Mouse (Mus musculus): Measurements from ENCODE around the gene Mmadhc.

Gene Mmadhc

DNA sequence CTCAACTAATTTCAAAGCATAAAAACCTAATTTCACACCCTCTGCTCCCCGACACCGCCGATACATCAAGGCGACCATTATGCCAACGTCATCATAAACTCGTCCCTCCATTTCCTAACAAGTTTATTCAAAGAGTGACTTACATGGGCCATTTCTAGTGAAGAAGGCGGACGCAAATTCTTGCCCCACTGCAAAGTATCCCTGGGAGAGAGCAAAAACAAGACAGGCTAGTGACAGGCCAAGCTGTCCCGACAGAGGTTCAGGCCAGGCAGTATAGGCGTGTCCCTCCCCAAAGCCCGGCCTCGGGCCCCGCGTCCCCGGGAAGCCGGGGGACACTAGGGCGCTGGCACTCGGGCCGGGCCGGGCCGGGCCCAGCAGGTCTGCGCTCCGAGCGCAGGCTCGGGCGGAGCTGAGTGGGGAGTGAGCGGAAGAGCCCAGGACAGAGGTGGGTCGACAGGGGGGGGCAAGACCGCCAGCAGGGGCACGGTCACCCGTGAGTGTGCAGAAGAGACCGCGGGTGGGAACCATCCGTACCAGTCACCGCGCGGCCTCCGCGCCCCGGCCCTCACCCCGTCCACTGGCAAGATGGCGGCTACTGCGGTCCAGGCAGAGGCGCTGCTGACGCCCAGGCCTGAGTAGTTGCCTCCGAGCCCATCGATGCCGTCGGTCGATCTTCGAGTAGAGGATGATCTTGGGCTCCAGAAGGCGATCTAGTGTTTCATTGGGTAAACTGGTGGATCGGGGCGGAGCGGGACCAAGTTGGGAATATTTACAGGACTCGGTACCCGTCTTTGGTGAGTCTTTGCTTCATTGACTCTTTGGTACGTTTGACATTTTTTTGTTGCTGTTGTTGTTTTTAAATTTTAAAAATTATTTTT lies at the start of gene Mmadhc:
Mmadhc (minus strand) TSS at position 693 of the 878 bp plus-strand sequence.
- peak; percentile 94 to 97 for DNase-seq (ENCODE audit: inconsistent age in 2 of 2, low spot score in 1 of 2)

DNA sequence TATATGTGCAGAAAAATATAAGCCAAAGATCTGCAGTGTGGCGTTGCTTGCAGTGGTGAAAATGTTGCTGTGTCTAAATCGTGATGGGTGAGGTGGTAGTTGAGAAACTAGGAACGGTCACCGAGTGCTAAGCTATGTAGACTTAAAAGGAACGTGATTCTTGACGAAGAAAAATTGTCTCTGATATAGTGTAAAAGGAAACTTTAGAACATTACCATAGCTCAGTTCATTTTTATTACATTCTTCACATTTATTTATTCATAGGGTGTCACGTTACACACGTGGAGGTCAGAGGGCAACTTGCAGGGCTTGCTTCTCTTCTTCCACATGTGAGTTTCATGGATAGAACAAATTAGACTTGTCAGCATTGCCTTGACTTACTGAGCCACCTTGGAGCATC lies 47.0 kb upstream of the Mmadhc start:
- DNase-seq (ENCODE audit: inconsistent age in 2 of 2, low spot score in 1 of 2), result no peak

DNA sequence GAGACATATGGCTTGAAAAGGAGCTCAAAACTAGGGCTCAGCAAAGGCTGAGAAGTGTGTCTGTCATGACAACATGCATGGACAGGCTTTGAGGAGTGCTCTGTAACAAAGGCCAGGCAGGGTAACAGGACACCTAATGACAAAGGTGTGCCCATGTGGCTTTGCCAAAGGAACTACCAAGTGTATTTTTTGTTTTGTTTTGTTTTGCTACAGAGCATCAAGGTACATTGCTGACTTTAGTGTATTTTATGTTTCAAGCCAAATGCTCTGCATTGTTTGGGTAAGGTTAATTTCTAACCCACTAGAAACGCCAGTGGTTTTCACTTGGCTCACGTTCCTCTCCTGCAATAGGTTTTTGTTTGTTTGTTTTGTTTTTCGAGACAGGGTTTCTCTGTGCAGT lies 42.5 kb upstream of the Mmadhc start:
- DNase-seq (ENCODE audit: inconsistent age in 2 of 2, low spot score in 1 of 2), result no peak

DNA sequence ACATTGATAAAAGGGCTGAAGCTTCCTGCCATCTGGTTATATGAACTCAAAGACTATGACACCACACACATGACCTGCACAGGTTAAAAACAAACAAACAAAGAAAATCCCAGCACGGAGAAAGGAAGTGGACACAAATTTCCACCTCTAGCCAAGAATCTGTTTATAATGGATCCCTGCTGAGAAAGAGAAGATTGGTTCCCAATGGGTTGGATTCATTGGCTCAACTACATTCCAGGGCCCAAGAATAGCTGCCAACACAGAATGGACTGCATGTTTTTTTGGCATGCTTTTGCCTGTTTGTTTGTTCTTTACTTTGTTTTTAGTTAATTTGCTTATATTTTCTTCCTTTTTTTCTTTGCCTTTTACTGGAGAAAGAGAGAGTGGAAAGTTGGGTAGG lies 41.0 kb upstream of the Mmadhc start:
- DNase-seq (ENCODE audit: inconsistent age in 2 of 2, low spot score in 1 of 2), result no peak

DNA sequence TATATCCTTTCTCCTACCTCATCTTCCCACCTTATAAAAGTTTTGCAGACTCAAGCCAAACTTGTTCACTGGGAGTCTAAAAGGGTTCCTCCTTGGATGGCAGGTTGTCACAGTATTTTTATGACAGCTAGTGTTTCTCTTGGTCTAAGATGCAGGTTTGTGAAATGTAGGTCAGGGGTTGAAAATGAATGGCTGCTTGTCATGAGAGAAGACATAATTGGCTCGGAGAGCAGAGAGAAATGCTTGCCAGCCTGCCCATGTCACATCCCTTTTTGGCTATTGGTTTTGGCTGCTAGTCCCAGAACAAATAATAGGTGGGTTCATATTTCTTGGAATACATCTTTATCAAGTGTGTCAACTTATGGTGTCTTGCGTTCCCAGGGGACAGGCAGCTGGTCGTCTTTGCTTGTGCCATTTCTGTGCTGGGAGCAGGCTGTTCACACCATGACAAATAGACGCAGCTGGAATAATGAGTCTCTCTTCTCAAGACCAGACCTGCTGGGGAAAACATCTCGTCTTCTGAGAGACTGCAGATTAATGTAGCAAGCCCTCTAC lies 35.2 kb upstream of the Mmadhc start:
- peak in 1 of 2 experiments; percentile 27 for DNase-seq (ENCODE audit: inconsistent age in 2 of 2, low spot score in 1 of 2)

DNA sequence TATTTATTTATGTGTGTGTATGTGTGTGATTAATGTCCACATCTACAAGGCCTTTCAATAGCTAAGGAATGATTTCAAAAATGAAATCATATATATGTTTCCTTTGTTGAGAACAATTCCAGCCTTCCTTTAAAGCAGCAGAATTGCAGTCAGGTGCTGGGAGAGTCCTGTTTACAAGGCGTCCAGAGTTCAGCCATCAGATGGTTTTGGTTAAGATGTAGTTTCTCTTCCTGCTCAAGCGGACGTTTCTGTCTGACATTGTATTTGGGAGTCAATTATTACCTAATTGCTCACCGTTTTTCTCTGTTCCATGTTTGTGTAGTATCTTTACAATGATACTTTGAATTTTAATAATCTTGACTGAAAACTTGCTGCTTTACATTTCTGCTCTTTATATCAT lies 31.6 kb upstream of the Mmadhc start:
- DNase-seq (ENCODE audit: inconsistent age in 2 of 2, low spot score in 1 of 2), result no peak

DNA sequence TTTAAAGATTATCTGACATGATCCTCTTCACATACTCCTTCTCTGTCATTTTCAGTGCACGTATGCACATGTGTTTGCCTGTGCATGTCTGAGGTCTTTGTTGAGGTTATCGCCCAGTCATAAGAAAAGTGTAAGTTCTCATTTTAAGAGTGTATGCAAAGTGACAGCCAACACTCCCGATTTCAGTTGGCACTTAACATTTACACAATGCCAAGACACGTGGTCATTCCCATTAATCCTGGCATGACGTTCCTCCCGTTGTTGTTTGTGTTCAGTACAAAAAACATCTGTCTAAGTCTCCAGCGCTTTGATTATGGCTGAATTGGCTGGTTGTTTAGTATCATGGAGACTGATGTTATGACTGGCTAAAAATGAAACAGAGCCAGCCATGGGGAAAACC lies 28.2 kb upstream of the Mmadhc start:
- no peak for DNase-seq (ENCODE audit: inconsistent age in 2 of 2, low spot score in 1 of 2)

DNA sequence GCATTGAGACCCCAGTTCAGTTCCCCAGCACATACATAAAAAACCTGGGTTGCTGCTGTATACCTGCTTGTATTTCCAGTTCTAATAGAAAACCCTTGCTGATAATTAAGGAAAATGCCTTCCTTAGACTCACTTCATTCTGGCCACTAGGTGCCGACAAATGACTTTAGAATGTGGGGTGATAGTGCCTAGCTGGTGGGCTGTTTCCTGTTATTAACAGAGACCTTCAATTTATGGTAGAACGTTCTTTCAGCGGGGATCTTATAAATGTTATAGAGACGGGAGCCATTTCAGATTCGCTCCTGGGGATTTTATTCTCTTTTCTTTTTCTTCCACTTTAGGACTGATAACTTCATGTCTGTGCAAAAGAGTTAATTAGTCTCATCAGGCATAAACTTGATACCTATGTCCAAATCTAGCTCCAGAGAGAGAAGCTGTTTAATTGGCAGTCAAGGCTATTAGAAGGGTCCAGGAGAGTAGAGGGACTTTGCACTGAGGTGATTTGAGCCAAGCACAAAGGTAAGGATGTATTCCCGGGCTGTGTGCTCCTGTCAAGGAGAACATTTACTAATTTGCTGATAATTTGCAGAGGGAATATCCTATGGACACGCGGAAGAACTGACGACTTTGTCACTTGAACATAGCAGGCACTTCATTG lies 10.2 kb upstream of the Mmadhc start:
- peak in 1 of 2 experiments; percentile 79 for DNase-seq (ENCODE audit: inconsistent age in 2 of 2, low spot score in 1 of 2)

DNA sequence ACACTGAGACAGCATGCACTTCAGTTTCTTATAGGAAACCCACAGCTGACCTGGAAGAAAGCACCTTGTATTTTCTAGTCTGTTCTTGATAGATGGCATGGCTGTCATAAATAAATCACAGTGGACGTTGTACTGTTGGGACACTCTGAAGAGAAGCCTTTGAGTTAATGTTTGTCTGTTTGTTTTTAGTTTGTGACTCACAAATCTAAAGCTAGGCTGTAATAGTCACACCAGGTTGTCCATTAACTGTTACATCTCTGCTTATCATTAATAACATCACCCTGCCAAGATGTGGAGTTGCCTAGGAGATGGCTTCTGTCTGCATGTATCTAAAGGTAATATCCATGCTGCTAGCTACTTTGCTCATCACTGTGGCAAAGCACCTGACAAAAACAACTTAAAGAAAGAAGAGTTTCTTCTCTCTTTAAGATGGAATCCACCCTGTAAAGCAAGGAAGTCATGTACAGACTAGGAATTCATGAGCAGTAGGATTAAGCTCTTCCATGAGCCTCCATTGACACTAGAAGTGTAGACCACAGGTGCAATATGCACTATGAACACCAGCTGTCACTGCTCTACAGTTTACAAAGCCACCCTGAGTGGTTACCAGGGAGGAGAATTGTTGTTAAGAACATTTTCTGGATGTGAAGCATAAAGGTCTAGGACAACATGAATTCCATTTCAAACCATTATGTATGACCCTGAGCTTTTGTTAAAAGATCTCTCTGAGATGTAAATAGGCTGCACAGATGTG lies 8.4 kb upstream of the Mmadhc start:
- peak in 1 of 2 experiments; percentile 27 for DNase-seq (ENCODE audit: inconsistent age in 2 of 2, low spot score in 1 of 2)

DNA sequence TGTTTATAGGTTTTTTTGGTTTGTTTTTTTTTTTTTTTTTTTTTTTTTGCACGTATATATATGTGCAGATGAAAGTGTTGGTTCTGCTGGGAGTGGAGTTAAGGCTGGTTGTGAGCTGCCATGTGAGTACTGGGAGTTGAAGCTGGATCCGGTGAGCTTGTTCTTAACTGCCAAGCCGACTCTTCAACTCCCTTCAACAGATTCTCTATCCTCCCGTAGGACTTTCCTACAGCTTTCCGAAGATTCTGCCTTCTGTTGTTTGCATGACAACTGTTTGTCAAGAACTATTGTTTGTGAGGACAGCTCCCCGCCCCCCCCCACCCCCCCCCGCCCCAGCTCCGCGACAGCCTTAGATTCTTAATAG lies 368 bp upstream of the Mmadhc start:
- DNase-seq (ENCODE audit: inconsistent age in 2 of 2, low spot score in 1 of 2), result no peak

DNA sequence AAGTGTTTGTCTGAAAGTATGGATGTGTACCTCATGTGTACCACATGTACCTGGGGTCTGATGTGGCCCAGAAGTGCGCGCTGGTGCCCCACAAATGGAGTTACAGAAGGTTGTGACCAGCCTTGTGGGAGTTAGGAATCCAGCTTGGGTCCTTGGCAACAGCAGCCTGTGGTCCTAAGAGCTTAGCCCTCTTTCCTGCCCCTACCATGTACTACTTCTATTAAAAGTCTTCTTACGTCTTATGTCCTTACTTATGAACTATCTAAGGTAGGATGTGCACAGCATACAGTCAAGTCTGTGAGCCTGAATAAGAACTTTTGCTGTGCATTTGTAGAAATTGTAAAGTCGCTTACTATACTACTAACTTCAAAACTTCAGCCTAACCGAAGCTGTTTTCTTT lies 1.0 kb downstream of the Mmadhc start:
- peak in 1 of 2 experiments; percentile 43 for DNase-seq (ENCODE audit: inconsistent age in 2 of 2, low spot score in 1 of 2)

DNA sequence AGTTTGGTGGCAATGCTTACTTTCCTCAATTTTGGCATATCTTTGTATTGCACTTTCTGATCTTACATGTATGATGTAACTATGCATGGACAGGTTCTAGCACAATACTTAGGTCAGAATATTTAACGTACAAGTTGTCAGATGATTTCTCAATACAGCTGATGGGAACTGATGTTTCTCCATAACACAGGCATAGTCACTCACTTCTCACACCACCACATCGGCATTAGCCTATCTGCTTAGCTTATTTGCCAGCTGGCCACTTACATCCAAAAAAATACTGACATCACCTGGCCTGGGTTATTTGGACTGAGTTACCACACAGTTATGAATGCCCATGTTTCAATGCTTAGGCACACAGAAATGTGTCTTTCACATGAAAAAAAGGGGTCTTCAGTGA lies 2.5 kb downstream of the Mmadhc start:
- DNase-seq (ENCODE audit: inconsistent age in 2 of 2, low spot score in 1 of 2), result peak in 1 of 2 experiments; percentile 37

DNA sequence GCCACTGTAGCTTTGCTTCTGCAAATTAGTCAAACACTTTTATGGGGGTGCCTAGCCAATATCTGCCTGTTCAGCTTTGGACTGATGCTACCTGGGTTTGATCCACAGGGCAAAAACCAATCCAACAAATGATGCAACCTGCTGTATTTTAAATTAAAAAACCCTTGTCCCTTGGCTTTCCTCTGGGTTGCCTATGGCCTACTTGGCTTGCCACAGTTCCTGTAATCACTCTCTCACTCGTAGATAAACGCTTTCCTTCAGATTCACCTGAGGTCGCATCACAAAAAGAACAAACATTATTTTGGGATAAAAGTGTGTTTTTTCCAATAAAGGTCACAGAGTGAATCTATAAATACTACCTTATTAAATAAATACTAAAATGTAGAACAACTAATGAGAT lies 3.0 kb downstream of the Mmadhc start:
- peak in 1 of 2 experiments; percentile 34 for DNase-seq (ENCODE audit: inconsistent age in 2 of 2, low spot score in 1 of 2)

DNA sequence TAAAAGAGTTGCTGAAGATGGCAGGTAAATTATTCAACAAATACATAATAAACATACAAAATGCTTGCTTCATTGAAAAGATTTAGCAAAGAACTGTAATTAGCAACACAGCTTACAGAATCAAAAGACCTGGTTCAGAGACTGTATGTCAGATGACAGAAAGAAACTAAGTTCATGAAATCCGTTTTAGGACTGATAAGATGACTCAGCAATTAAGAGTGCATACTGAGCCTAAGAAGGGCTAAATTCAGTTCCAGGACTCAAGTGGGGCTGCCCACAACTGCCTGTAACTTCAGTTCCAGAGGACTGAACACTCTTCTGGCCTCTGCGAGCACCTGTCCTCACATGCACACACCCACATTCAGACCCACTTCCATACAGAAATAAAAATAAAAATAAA lies 4.7 kb downstream of the Mmadhc start:
- peak in 1 of 2 experiments; percentile 34 for DNase-seq (ENCODE audit: inconsistent age in 2 of 2, low spot score in 1 of 2)

DNA sequence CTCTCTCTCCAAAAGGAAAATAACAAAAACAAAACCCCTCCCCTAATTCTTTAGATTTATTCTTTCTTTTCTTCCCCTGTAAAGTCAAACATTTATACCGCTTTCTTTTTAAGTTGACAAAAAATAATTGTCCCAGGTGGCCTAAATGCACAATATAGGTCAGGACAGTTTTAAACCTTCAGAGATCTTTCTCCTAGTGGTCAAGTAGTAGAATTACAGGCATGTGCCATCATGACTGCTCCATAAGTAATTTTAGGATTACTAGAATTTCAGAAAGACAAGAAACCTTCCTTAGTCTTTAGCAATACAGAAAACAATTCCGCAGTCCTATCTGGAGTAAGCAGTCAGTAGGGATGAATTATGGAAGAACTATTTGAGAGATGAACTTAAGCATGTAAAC lies 5.8 kb downstream of the Mmadhc start:
- DNase-seq (ENCODE audit: inconsistent age in 2 of 2, low spot score in 1 of 2), result peak in 1 of 2 experiments; percentile 26

DNA sequence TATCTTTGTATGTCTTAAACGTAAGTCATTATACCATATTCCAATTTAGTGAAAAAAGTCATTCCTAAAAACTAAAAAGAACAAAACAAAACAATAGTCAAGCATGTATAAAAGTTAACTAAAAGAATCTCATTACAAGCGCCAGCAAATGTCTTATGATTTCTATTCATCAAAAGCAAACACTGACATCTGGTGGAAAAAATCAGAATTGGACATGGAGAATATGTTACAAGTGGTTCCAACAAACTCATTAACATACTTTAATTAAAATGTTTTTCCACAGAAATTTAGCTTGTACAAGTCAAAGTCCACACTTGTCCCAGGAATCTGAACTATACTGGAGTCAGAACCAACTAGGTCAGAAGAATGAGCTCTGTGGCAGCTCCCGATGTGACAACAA lies 11.8 kb downstream of the Mmadhc start:
- DNase-seq (ENCODE audit: inconsistent age in 2 of 2, low spot score in 1 of 2), result peak in 1 of 2 experiments; percentile 67

DNA sequence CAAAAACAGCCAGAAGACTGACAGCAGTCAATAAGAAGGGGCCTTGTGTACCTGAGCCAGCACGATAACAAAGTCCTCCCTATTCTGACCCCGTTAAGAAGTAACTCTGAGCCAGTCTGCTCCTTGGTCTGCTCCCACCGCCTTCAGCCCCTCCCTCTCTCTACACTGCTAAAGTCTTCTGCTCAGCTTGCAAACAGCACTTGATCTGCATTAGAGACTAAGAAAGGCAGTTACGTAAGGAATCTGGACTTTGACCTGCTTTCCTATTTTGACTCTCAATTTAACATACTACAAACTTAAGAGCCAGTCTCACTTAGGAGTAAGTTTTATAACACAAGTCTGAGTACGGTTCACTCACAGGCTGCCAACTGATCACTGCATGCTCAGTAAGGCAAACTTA lies 12.6 kb downstream of the Mmadhc start:
- DNase-seq (ENCODE audit: inconsistent age in 2 of 2, low spot score in 1 of 2), result peak in 1 of 2 experiments; percentile 36

DNA sequence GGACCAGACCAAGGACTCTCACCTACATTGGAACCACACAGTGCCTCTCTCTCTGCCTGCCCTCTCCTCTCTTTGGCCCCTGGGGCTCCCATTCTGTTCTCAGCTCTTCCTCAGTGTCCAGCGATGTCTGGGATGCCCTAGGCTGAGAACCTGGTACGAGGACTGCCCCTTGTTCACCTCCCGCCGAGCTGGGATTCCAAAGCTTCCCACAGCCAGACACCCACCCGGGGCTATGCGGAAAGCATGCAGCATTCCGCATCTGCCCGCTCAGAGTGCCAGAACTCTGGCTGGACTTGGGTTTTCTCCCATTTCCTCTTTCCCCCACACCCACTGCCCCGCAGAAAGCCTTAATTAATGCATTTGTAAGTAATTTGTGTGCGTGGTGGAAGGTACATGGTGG lies 19.9 kb downstream of the Mmadhc start:
- DNase-seq (ENCODE audit: inconsistent age in 2 of 2, low spot score in 1 of 2), result peak in 1 of 2 experiments; percentile 18

DNA sequence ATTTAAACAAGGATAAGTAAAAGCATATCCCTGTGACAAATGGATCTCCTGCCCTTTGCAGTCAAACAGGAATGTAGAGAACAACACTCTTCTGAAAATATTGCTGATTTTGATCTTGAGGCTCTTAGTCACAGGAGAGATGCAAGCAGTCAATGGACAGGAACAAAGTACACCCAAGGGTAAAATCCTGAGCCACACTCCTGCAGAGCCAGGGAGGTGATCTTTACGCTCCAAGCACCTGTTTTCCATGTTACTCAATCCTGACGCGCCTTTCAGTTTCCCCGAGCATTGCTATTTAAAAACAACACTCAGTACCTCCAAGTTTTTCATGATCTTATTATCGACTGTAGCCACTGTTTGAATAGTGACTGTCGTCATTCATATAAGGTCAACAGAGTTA lies 23.2 kb downstream of the Mmadhc start:
- peak in 1 of 2 experiments; percentile 46 for DNase-seq (ENCODE audit: inconsistent age in 2 of 2, low spot score in 1 of 2)

DNA sequence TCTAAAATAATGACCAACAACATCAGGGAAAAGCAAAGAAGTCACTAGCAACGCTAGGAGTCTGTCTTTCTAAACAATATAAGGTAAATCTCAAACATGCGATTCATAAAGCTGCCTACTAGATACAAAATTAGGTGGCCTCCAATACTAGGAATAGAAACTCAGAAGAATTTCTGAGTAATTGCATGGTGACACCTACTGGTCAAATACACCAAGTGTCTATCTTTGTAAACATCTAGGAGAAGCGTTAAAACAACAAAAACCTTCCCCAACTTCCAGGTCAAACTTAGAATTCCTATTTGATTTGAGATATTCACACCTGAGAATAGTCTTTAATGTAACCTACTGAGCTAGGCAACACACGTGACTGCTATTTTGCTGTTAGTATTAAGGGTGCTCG lies 24.4 kb downstream of the Mmadhc start:
- peak in 1 of 2 experiments; percentile 82 for DNase-seq (ENCODE audit: inconsistent age in 2 of 2, low spot score in 1 of 2)

DNA sequence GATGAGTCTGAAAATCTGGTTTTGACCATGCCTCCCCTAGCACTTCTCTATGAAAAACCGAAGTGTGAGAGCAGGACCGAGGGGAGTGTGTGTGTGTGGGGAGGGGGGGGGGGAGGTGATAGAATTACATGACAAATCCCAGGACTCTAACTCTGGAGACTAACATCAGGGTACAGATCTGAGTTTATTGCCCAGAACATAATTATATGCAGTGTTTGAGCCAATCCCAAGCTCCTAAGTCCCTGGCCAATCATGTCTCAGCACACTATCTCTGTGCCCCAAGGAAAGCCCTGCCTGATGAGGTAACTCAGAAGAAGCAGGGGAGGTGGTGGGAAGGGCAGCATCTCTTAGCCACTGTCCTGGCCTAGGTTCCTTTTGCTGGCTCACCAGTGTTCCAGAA lies 28.1 kb downstream of the Mmadhc start:
- DNase-seq (ENCODE audit: inconsistent age in 2 of 2, low spot score in 1 of 2), result no peak
